Mouse (Mus musculus) adrenal gland, postnatal 14 days (tissue): ENCODE measurements around the gene Wdr91. TPM values are rescaled to one million over a fixed set of nuclear protein-coding genes. Genes with fewer than 3 reads are reported as not detected.
A peak's percentile ranks its signal among the peaks of the same experiment; 100 is the strongest.

Source experiments
- DNase-seq: peaks from one replicate; pipeline ENCODE4 v3.0.0; 2021; ENCODE audit warnings: mixed read lengths
- long read RNA-seq, 2 experiments: library from polyadenylated mRNA; stranded (forward); transcript quantifications; one replicate each; pipeline ENCODE4 v2.0.0; 2021
- total RNA-seq: library from RNA; stranded (reverse); gene quantifications from 2 replicates; pipeline ENCODE4 v1.2.3, GENCODE M21; 2021

Gene Wdr91
- 25.5 and 29.3 TPM in 2 replicates for total RNA-seq
- long read RNA-seq, experiment 1, transcript Wdr91-201 (15 exons, 2,682 nt) = major isoform, 5 of 22 reads
- long read RNA-seq, experiment 1, partial matches to known transcripts = 6 of 22 reads
- long read RNA-seq, experiment 1, other reads (novel, unspliced or antisense) = 11 of 22 reads
- long read RNA-seq, experiment 2, transcript Wdr91-201 (15 exons, 2,682 nt) = major isoform, 6 of 17 reads
- long read RNA-seq, experiment 2, partial matches to known transcripts = 5 of 17 reads
- long read RNA-seq, experiment 2, other reads (novel, unspliced or antisense) = 6 of 17 reads

- peak; percentile 97 for DNase-seq
These were observed at the start of gene Wdr91 for GRCm38 (mm10) chr6:34910371-34911219. Gene Wdr91, minus strand, starts transcription at chr6:34910876.

- DNase-seq = no peak
These were observed 48.5 kb upstream of the Wdr91 start for GRCm38 (mm10) chr6:34959131-34959530.

GRCm38 (mm10) chr6:34955862-34956241, 45.2 kb upstream of the Wdr91 start:
- no peak for DNase-seq

- peak; percentile 38 for DNase-seq
These were observed 44.5 kb upstream of the Wdr91 start for GRCm38 (mm10) chr6:34954926-34955861.

GRCm38 (mm10) chr6:34951956-34952667, 41.4 kb upstream of the Wdr91 start:
- no peak for DNase-seq

- DNase-seq = no peak
These were observed 40.8 kb upstream of the Wdr91 start for GRCm38 (mm10) chr6:34951518-34951917.

GRCm38 (mm10) chr6:34948461-34948860, 37.8 kb upstream of the Wdr91 start:
- no peak for DNase-seq

GRCm38 (mm10) chr6:34946486-34947079, 35.9 kb upstream of the Wdr91 start:
- DNase-seq = no peak

- no peak for DNase-seq
These were observed 32.8 kb upstream of the Wdr91 start for GRCm38 (mm10) chr6:34943499-34943898.

- no peak for DNase-seq
These were observed 31.8 kb upstream of the Wdr91 start for GRCm38 (mm10) chr6:34942446-34942845.

- no peak for DNase-seq
These were observed 30.8 kb upstream of the Wdr91 start for GRCm38 (mm10) chr6:34941496-34941895.

GRCm38 (mm10) chr6:34939451-34939850, 28.8 kb upstream of the Wdr91 start:
- no peak for DNase-seq

GRCm38 (mm10) chr6:34938929-34939325, 28.3 kb upstream of the Wdr91 start:
- DNase-seq = no peak

GRCm38 (mm10) chr6:34938280-34938928, 27.7 kb upstream of the Wdr91 start:
- no peak for DNase-seq

- no peak for DNase-seq
These were observed 26.1 kb upstream of the Wdr91 start for GRCm38 (mm10) chr6:34936743-34937142.

GRCm38 (mm10) chr6:34932633-34933032, 22.0 kb upstream of the Wdr91 start:
- no peak for DNase-seq

GRCm38 (mm10) chr6:34927594-34927993, 16.9 kb upstream of the Wdr91 start:
- no peak for DNase-seq

GRCm38 (mm10) chr6:34927156-34927555, 16.5 kb upstream of the Wdr91 start:
- DNase-seq = peak; percentile 78

GRCm38 (mm10) chr6:34921941-34922340, 11.3 kb upstream of the Wdr91 start:
- DNase-seq = peak; percentile 74

- DNase-seq = no peak
These were observed 10.0 kb upstream of the Wdr91 start for GRCm38 (mm10) chr6:34920631-34921030.

- no peak for DNase-seq
These were observed 9.3 kb upstream of the Wdr91 start, which contains the start of gene Stra8 for GRCm38 (mm10) chr6:34919956-34920355. Gene Stra8, plus strand, starts transcription at chr6:34920163.
